Mouse (Mus musculus): ENCODE results near the gene Zmiz1.

DNA sequence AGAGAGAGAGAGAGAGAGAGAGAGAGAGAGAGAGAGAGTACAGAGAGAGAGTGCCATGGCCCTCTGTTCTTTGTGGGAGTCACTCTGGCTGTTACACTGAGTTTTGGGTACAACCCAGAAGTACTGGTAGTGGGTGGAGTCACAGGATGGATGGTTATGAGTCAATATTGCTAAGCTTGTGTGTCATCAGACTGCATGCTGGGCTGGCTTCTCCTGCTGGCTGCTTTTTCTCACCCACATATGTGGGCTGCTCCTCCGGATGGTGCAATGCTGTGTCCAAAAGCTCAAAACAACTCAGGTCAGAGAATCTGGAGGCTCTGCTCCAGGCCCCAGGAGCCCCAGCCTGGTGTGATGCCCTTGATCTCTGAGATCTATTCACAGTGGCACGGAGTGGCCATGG lies 68.3 kb downstream of the Zmiz1 start:
- TF ChIP-seq CTCF (conservative IDR thresholded peaks at IDR 0.05; ENCODE audit: low read length) (no peak), POU5F1 (IDR thresholded peaks at IDR 0.05; ENCODE audit: borderline replicate concordance, low read length) (no peak), NANOG (IDR thresholded peaks at IDR 0.05; ENCODE audit: borderline replicate concordance, low read length) (no peak)
